In genomic region chr1:166001121-166001903, GRCm38 (mm10) we compare ENCODE assay signal across 7 mouse cellular contexts. TPM values are rescaled to one million over a fixed set of nuclear protein-coding genes. Genes with fewer than 3 reads are reported as not detected.
DNase-seq lines count a peak whose midpoint lies in the region; ATAC-seq and TF ChIP-seq lines count a peak whose summit lies in the region.

No protein-coding gene starts in this region.

- H3K4me3 ChIP-seq in intestine, embryonic 15.5 days (replicated peaks): peak overlapping the region; percentile 93
- peak overlapping the region; percentile 58 for H3K4me3 ChIP-seq in limb, embryonic 11.5 days (ENCODE audit: low read depth, low read length)
- peak overlapping the region; percentile 99 for H3K4me3 ChIP-seq in midbrain, embryonic 12.5 days
- peak overlapping the region; percentile 92 for H3K4me3 ChIP-seq in small intestine, adult 2 months (ENCODE audit: low read depth, low read length)

- intact Hi-C loops in gastrocnemius, postnatal 36 days (cut with DNase I): loop anchor here (1.0 to 5.0 kb wide), 2 partner anchors 152 to 229 kb away; no protein-coding TSS in a partner anchor

- no peak for TF ChIP-seq POLR2A in small intestine, adult 2 months (IDR thresholded peaks at IDR 0.05; ENCODE audit: low read depth, low read length)

- H3K9me3 ChIP-seq in intestine, embryonic 15.5 days: no peaks in the 10 kb centered on the region
- H3K9me3 ChIP-seq in limb, embryonic 11.5 days (ENCODE audit: control insufficient read depth, low read length): no peaks in the 10 kb centered on the region
- H3K9me3 ChIP-seq in midbrain, embryonic 12.5 days: no peaks in the 10 kb centered on the region

- ATAC-seq in intestine, embryonic 15.5 days: peak; percentile 13
- ATAC-seq in limb, embryonic 11.5 days (ENCODE audit: insufficient number of reproducible peaks, low FRiP score, low TSS enrichment, low read depth): peak; percentile 16
- peak; percentile 13 for ATAC-seq in midbrain, embryonic 12.5 days (ENCODE audit: low FRiP score, low read depth)

- 1% methylated on average over 46 of the region's 48 CpGs for WGBS in intestine, embryonic 15.5 days
- WGBS in limb, embryonic 11.5 days: under 1% methylated on average over 36 of the region's 48 CpGs
- WGBS in midbrain, embryonic 12.5 days: 1% methylated on average over 48 of the region's 48 CpGs
- WGBS in small intestine, adult 2 months: under 1% methylated on average over 48 of the region's 48 CpGs

- no peaks in the 10 kb centered on the region for H3K27me3 ChIP-seq in intestine, embryonic 15.5 days (replicated peaks)
- no peaks in the 10 kb centered on the region for H3K27me3 ChIP-seq in limb, embryonic 11.5 days (ENCODE audit: control insufficient read depth, insufficient read depth, low read length)
- H3K27me3 ChIP-seq in midbrain, embryonic 12.5 days: no peaks in the 10 kb centered on the region
- H3K27me3 ChIP-seq in small intestine, adult 2 months (ENCODE audit: control insufficient read depth, insufficient read depth, low read length): no peaks in the 10 kb centered on the region

- H3K9ac ChIP-seq in intestine, embryonic 15.5 days: peak overlapping the region; percentile 94
- peak overlapping the region; percentile 97 for H3K9ac ChIP-seq in limb, embryonic 11.5 days (ENCODE audit: low read length)
- H3K9ac ChIP-seq in midbrain, embryonic 12.5 days (replicated peaks): peak overlapping the region; percentile 97

- H3K4me2 ChIP-seq in intestine, embryonic 15.5 days (replicated peaks): peak overlapping the region; percentile 90
- H3K4me2 ChIP-seq in limb, embryonic 11.5 days (ENCODE audit: low read depth, severe bottlenecking): peak overlapping the region; percentile 90
- H3K4me2 ChIP-seq in midbrain, embryonic 12.5 days (replicated peaks): peak overlapping the region; percentile 89

- DNase-seq in adrenal gland, adult 18-20 months (ENCODE audit: low spot score in 2 of 2): peak; percentile 38 to 56
- DNase-seq in embryo, embryonic 10 days (ENCODE audit: low spot score): peak; percentile 31
- DNase-seq in gastrocnemius, postnatal 36 days: peak; percentile 9 to 32
- peak; percentile 57 for DNase-seq in limb, embryonic 11.5 days (ENCODE audit: low spot score)

- H3K4me1 ChIP-seq in intestine, embryonic 15.5 days (replicated peaks): no peaks in the 10 kb centered on the region; the same call in 1 of the 2 replicates
- peaks cover 14% of the 10 kb centered on the region for H3K4me1 ChIP-seq in limb, embryonic 11.5 days (ENCODE audit: control insufficient read depth, insufficient read depth, low read length)
- peaks cover 25% of the 10 kb centered on the region for H3K4me1 ChIP-seq in midbrain, embryonic 12.5 days
- H3K4me1 ChIP-seq in small intestine, adult 2 months (ENCODE audit: control insufficient read depth, insufficient read depth, insufficient read length, low read length): peaks cover 2% of the 10 kb centered on the region; the same call in 1 of the 2 replicates

- TF ChIP-seq CTCF in small intestine, adult 2 months (IDR thresholded peaks at IDR 0.05; ENCODE audit: extremely low read depth, insufficient read length, insufficient replicate concordance, low read depth, low read length): no peak

- peak overlapping the region; percentile 93 for H3K27ac ChIP-seq in intestine, embryonic 15.5 days
- peak overlapping the region; percentile 85 for H3K27ac ChIP-seq in limb, embryonic 11.5 days (replicated peaks; ENCODE audit: low read depth, low read length)
- peak overlapping the region; percentile 96 for H3K27ac ChIP-seq in midbrain, embryonic 12.5 days (replicated peaks)
- H3K27ac ChIP-seq in small intestine, adult 2 months (ENCODE audit: insufficient read depth, low read depth, low read length): peak overlapping the region; percentile 87

- no peaks in the 10 kb centered on the region for H3K36me3 ChIP-seq in intestine, embryonic 15.5 days
- H3K36me3 ChIP-seq in limb, embryonic 11.5 days (ENCODE audit: control insufficient read depth, insufficient read depth, low read length): no peaks in the 10 kb centered on the region
- H3K36me3 ChIP-seq in midbrain, embryonic 12.5 days: no peaks in the 10 kb centered on the region
- no peaks in the 10 kb centered on the region for H3K36me3 ChIP-seq in small intestine, adult 2 months (ENCODE audit: control insufficient read depth, insufficient read depth, low read length)

RNA-seq across cellular contexts. Expression of gene Pou2f1, which starts 1.2 kb away (rescaled TPM):
- total RNA-seq in adrenal gland, adult 18-20 months (2021): 1 to 10 TPM; 8.2 to 8.4 TPM
- 1 to 10 TPM; 6.4 to 7.9 TPM for total RNA-seq in gastrocnemius, postnatal 36 days (2021)
- polyA plus RNA-seq in intestine, embryonic 15.5 days (2015; fragmentation: Nextera tagmentation; extraction: Ambion mirVana): 10.0 and 10.1 TPM in 2 replicates
- 33.7 and 34.2 TPM in 2 replicates for polyA plus RNA-seq in limb, embryonic 11.5 days (2014; fragmentation: Nextera tagmentation; extraction: Ambion mirVana)
- 23.9 and 27.6 TPM in 2 replicates for polyA plus RNA-seq in midbrain, embryonic 12.5 days (2016; fragmentation: Nextera tagmentation; extraction: Ambion mirVana)
- polyA plus RNA-seq in small intestine, adult 2 months (2012; rRNA removed): 8.0 and 17.6 TPM in 2 replicates

Comparison
In these comparisons a context has a peak if more than half of its experiments do, and no peak if none do; other contexts are left out.
1. Peak in every context shown above with its lines: DNase-seq, ATAC-seq, H3K4me3 ChIP-seq and H3K27ac ChIP-seq.